Mouse (Mus musculus) neural tube, embryonic 15.5 days (tissue): ENCODE results near the gene Map2k1. TPM values are rescaled to one million over a fixed set of nuclear protein-coding genes. Genes with fewer than 3 reads are reported as not detected.
"Not testable (repeated sequence)": the region's sequence is repeated elsewhere in the genome, so short reads cannot be mapped to it uniquely, and the experiment has no call there.

Experiments used
- ATAC-seq: fragments of 200-750 bp; cut with Nextera tagmentation; 2 replicates; pipeline ENCODE4 v1.8.0; 2017; ENCODE audit warnings: mild to moderate bottlenecking, moderate TSS enrichment, moderate library complexity; ENCODE audit not compliant: low FRiP score
- H3K27ac ChIP-seq: fragments of 300-500 bp; sonication (generic); replicated peaks from 2 replicates; pipeline ENCODE4 v1.5.1; 2015; ENCODE audit warnings: mild to moderate bottlenecking, inconsistent platforms
- H3K27me3 ChIP-seq: fragments of 300-500 bp; sonication (generic); replicated peaks from 2 replicates; pipeline ENCODE4 v1.6.1; 2015; ENCODE audit warnings: inconsistent platforms
- H3K36me3 ChIP-seq: fragments of 300-500 bp; sonication (generic); 2 replicates; pipeline ENCODE4 v1.6.1; 2015; ENCODE audit warnings: inconsistent platforms
- H3K4me1 ChIP-seq: fragments of 300-500 bp; sonication (generic); 2 replicates; pipeline ENCODE4 v1.6.1; 2015; ENCODE audit warnings: inconsistent platforms
- H3K4me2 ChIP-seq: fragments of 300-500 bp; sonication (generic); 2 replicates; pipeline ENCODE4 v1.6.1; 2015; ENCODE audit warnings: inconsistent platforms, mild to moderate bottlenecking, moderate library complexity
- H3K4me3 ChIP-seq: fragments of 300-500 bp; sonication (generic); replicated peaks from 2 replicates; pipeline ENCODE4 v1.5.1; 2015; ENCODE audit warnings: mild to moderate bottlenecking, inconsistent platforms
- H3K9ac ChIP-seq: fragments of 300-500 bp; sonication (generic); replicated peaks from 2 replicates; pipeline ENCODE4 v1.6.1; 2015; ENCODE audit warnings: mild to moderate bottlenecking, inconsistent platforms
- H3K9me3 ChIP-seq: fragments of 300-500 bp; sonication (generic); replicated peaks from 2 replicates; pipeline ENCODE4 v1.6.1; 2016; ENCODE audit warnings: inconsistent platforms
- WGBS: fragments of 180-500 bp; shearing (Covaris S2); methylation state at CpG from one replicate; pipeline ENCODE4 v1.1.7; 2015; ENCODE audit warnings: mixed read lengths; 5-methylcytosine and 5-hydroxymethylcytosine counted together
- polyA plus RNA-seq: library from polyadenylated mRNA; unstranded; fragments of >200 nt; fragmentation: Nextera tagmentation; extraction: Ambion mirVana; gene quantifications from 2 replicates; pipeline ENCODE4 v1.2.1, GENCODE M21; 2015

The Map2k1 gene
- polyA plus RNA-seq, 1 experiment from 2014 or later, result 71.0 TPM

DNA sequence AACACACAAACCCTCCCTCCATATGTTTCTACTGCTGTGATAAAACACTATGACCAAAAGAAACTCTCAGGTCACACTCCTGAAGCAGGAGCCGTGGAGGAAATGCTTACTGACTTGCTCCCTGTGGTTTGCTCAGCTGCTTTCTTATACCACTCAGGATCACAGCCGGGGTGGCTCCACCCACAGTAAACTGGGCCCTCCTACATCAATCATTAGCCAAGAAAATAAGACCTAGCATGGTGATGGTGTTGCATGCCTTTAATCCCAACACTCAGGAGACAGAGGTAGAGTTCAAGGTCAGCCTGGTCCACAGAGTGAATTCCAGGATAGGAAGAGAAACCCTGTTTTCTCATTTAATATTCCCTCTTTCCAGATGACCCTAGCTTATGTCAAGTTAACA is 53.5 kb downstream of the Map2k1 start:
- Histone ChIP-seq H3K27me3 (no peaks in the 10 kb centered on the region), H3K9me3 (no peaks in the 10 kb centered on the region), H3K4me3 (no peak overlapping the region), H3K27ac (no peak overlapping the region), H3K36me3 (peaks cover 23% of the 10 kb centered on the region), H3K4me2 (no peak overlapping the region), H3K9ac (no peak overlapping the region), H3K4me1 (no peaks in the 10 kb centered on the region)
- 75% methylated on average over 2 of the region's 2 CpGs for WGBS
- no peak for ATAC-seq

DNA sequence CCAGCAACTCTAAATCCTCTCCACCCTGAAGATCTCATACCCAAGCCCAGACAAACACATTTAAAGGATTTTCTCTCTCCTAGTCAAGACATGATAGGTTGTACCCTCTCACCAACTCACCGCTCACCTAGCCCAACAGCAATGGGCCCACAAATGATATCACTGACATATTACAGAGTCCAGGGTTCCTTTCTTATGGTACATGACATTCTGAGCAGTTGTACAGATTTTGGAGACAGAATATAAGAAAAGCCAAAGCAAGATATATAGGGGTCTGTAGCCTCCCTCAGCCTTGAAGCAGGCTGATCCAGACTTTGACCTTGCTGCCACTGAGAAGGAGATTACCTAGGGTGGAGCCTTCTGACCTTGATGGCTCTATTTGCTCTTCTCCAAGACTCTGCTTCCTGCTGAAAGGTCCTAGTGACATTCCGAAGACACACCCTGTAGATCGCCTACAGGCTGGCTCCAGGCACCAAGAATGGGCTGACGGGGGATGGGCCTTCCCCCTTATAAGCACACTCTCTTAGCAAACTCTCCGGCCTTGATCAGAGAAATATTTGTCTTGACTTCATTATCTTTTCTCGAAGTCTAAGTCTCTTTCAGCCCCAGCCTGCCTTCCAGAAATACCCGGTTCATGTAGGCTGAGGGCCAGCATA is 54.5 kb downstream of the Map2k1 start:
- H3K27ac ChIP-seq, ATAC-seq, H3K4me3 ChIP-seq, H3K9ac ChIP-seq, H3K4me1 ChIP-seq, H3K27me3 ChIP-seq, H3K4me2 ChIP-seq, H3K9me3 ChIP-seq: not testable (repeated sequence)
- H3K36me3 ChIP-seq, result peaks cover 16% of the 10 kb centered on the region
- 93% methylated on average over 7 of the region's 7 CpGs for WGBS

DNA sequence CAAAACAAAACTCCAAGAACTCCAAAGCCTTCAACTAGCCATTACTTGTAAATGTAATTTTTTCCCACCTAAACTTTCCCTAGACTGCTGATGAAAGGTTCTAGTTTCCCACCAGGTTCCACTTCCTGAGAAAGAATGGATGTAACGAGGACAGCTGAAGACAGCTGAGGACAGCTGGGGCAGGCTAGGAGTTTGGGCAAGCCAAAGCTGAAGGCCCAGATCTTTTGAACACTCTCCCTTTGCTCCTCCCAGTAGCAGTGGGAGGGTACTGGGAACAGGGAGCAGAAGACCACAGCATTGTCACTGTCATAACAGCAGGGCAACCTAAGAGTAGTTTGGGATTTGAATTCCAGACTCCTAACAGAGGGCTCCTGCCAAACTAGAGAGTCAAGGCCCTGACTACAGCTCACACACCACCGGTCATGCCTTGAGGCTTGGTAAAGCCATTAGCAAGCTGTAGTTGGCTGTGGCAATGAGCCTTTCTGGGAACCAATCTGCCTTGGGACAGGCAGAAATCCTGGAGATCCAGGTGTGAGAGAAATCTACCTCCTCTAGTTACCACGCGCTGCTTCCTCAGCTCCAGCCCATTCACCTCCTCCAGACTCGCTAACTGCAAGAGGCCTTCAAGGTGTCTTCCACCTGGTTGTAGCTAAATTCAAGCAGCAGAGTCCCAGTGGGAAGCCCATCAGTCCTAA is 55.2 kb downstream of the Map2k1 start:
- H3K9me3 ChIP-seq, result no peaks in the 10 kb centered on the region
- H3K27ac ChIP-seq, result no peak overlapping the region
- ATAC-seq, result no peak
- H3K4me3 ChIP-seq, result no peak overlapping the region
- 89% methylated on average over 5 of the region's 5 CpGs for WGBS
- H3K36me3 ChIP-seq, result peaks cover 14% of the 10 kb centered on the region
- no peaks in the 10 kb centered on the region for H3K4me1 ChIP-seq
- no peak overlapping the region for H3K9ac ChIP-seq
- H3K27me3 ChIP-seq, result no peaks in the 10 kb centered on the region
- H3K4me2 ChIP-seq, result no peak overlapping the region

DNA sequence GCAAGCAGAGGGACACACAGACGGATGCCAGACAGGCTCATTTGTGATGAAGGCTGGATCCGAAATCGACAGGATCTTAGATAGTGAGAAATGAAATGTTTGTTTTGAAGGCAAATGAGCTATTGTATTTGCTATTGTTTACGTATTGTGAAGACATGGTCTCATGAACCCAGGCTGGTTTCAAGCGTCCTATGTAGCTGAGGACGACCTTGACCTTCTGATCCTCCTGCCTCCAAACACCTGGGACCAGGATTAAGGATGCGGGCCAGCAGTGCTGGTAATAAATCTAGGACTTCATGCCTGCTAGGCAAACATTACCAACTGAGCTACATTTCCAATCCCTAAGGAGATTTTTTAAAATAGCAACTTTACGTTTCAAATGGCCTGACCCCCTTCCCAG is 55.9 kb downstream of the Map2k1 start:
- WGBS, result 77% methylated on average over 8 of the region's 8 CpGs
- Histone ChIP-seq H3K27ac (no peak overlapping the region), H3K4me2 (no peak overlapping the region), H3K4me3 (no peak overlapping the region), H3K4me1 (no peaks in the 10 kb centered on the region), H3K9ac (no peak overlapping the region), H3K36me3 (peaks cover 14% of the 10 kb centered on the region), H3K9me3 (no peaks in the 10 kb centered on the region), H3K27me3 (no peaks in the 10 kb centered on the region)
- no peak for ATAC-seq

DNA sequence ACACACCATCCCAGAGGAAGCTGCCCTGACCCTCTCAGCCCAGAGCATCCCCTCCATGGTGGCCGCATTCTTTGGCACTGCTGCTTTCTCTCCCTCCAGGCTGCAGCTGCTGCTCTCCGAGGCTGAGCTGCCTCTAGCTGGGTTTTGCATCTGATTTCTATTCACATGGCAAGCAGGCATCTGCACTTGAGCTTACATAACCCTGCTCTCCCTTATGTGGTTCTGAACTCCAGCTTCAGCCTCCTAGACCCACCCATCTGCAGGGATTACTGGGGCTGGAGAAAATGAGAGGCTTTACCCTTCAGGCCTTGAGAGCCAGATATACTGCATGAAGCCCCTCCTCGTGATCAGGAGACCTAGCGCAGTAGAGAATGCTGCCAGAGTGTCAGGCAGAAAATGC is 57.9 kb downstream of the Map2k1 start:
- no peak overlapping the region for H3K4me3 ChIP-seq
- H3K27me3 ChIP-seq, result no peaks in the 10 kb centered on the region
- H3K36me3 ChIP-seq, result peaks cover 22% of the 10 kb centered on the region
- H3K9ac ChIP-seq, result no peak overlapping the region
- WGBS, result 76% methylated on average over 4 of the region's 4 CpGs
- no peaks in the 10 kb centered on the region for H3K9me3 ChIP-seq
- no peak overlapping the region for H3K4me2 ChIP-seq
- ATAC-seq, result no peak
- no peak overlapping the region for H3K27ac ChIP-seq
- H3K4me1 ChIP-seq, result no peaks in the 10 kb centered on the region

DNA sequence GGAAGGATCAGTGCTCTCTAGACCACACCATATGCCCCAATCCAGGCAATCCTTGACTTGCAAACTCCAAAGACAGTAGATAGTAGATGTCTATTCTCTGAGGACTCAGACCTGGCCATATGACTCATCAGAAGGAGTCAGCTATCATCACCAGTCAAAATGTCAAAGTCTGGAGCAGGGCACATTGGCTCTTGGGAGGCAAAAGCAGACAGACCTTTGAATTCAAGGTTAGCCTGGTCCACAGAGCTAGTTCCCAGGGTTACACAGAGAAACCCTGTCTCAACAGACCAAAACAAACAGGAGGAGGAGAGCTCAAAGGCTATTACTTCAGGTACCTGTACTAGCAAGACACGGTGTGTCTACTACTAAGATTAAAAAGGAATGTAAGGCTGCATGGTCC is 59.6 kb downstream of the Map2k1 start:
- H3K4me3 ChIP-seq, result no peak overlapping the region
- no peaks in the 10 kb centered on the region for H3K4me1 ChIP-seq
- H3K9me3 ChIP-seq, result no peaks in the 10 kb centered on the region
- ATAC-seq, result no peak
- H3K9ac ChIP-seq, result no peak overlapping the region
- H3K27me3 ChIP-seq, result no peaks in the 10 kb centered on the region
- H3K4me2 ChIP-seq, result no peak overlapping the region
- no peak overlapping the region for H3K27ac ChIP-seq
- WGBS, result 100% methylated on average over 1 of the region's 1 CpGs
- peaks cover 31% of the 10 kb centered on the region for H3K36me3 ChIP-seq

DNA sequence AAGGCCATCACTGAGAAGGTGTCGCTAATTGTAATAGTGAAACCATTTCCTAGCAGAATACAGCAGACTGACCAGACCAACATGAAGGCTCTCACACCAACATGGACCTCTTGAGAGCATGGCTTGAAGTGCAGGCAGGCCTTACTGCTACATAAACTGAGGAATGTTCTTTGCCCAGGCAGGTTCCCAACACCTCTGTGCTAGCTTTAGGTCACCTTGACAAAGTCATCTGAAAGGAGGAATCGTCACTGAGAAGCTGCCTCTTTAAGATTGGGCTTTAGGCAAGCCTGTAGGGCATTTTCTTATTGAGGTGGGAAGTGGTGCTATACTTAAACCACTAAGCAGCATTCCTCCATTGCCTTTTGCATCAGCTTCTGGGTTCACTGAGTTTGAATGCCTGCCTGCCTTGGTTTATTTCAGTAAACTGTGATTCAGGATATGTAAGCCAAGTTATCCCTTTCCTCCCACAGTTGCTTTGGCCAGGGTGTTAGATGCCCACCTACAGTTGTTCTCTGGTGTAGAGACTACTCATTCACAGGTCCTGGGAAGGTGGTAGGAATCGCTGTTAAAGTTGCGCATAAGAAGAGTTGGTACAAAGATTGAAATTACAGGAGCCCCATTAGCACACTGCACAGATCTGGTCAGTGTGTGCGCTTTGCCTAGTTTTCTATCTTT is 69.1 kb downstream of the Map2k1 start:
- Histone ChIP-seq H3K9ac (no peak overlapping the region), H3K4me2 (no peak overlapping the region), H3K4me3 (no peak overlapping the region), H3K4me1 (peaks cover 11% of the 10 kb centered on the region), H3K27ac (no peak overlapping the region), H3K36me3 (peaks cover 63% of the 10 kb centered on the region), H3K27me3 (no peaks in the 10 kb centered on the region), H3K9me3 (no peaks in the 10 kb centered on the region)
- 95% methylated on average over 5 of the region's 5 CpGs for WGBS
- ATAC-seq, result no peak

DNA sequence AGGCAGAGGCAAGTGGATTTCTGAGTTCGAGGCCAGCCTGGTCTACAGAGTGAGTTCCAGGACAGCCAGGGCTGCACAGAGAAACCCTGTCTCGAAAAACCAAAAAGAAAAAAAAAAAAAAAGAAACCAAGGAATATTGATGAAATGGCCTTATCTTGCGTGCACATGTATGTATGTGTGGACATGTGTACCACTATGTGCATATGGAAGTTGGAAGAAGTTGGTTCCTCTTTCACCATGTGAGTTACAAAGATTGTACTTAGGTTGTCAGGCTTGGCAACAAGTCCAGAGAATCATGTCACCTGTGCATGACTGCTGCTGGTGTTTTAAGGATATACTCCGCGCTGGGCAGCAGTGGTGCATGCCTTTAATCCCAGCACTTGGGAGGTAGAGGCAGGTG is 70.1 kb downstream of the Map2k1 start:
- H3K27ac ChIP-seq, H3K4me2 ChIP-seq, H3K4me3 ChIP-seq, H3K9ac ChIP-seq, H3K9me3 ChIP-seq, H3K27me3 ChIP-seq, ATAC-seq: not testable (repeated sequence)
- H3K4me1 ChIP-seq, result peaks cover 15% of the 10 kb centered on the region
- 94% methylated on average over 5 of the region's 5 CpGs for WGBS
- H3K36me3 ChIP-seq, result peaks cover 63% of the 10 kb centered on the region

DNA sequence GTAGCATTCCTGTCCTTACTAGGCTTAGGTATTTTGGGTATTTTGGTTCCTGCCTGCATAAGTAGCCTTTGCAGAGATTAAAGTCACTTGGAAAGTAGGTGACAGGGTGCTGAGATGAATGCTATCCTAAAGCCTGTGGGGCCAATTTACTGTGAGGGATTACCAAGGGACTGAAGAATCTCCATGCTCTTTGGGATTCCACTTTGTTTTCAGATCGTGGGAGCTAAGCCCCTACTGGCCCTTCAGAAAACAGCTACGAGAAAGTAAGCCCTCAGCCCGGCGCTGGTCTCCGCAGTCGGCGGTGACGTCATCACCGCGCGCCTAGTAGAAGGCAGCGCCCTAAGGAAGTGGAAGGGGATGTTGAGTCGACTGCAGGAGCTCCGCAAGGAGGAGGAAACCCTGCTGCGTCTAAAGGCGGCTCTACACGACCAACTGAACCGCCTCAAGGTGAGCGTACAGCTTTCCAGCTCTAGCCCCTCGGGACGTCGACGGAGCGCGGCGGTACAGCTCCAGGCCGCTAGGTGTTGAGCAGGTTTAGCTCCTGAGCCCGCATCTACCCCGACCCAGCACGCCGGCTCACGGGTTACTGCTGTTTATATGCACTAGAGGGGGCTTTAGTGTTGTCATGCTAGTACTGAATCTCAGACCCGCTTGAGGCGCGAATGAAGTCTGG is 74.3 kb downstream of the Map2k1 start, which contains the start of gene Snapc5:
TSS of gene Snapc5 (plus strand) at position 301 of the 673 bp plus-strand sequence.
- Histone ChIP-seq H3K27ac (peak within 1 kb of the TSS; percentile 87), H3K36me3 (peaks cover 65% of the 10 kb centered on the region), H3K4me1 (peaks cover 27% of the 10 kb centered on the region), H3K27me3 (no peaks in the 10 kb centered on the region), H3K9ac (peak within 1 kb of the TSS; percentile 70), H3K4me2 (peak within 1 kb of the TSS; percentile 64), H3K9me3 (no peaks in the 10 kb centered on the region), H3K4me3 (peak within 1 kb of the TSS; percentile 71)
- peak; percentile 91 for ATAC-seq
- under 1% methylated on average over 35 of the region's 35 CpGs for WGBS

DNA sequence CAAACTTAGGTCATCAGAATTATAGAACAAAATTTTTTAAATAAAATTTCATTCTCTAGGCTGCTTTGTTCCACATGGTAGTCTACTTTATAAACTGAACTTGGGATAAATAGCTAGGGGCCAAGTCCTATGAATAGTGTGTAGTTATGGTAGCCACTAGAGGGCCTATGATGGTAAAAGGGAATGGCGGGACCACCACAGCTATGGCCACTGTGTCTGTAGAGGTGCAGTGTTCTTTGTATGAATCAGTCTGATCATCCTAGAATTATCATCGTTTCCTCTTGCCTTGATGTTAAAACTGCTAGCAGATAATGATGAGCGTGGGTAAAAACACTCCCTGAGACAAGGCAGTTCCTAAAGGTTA is 74.8 kb downstream of the Map2k1 start:
- Histone ChIP-seq H3K27ac (peak overlapping the region; percentile 87), H3K9ac (peak overlapping the region; percentile 70; the same call in 1 of the 2 replicates), H3K4me3 (peak overlapping the region; percentile 71), H3K9me3 (no peaks in the 10 kb centered on the region), H3K4me2 (peak overlapping the region; percentile 64), H3K27me3 (no peaks in the 10 kb centered on the region), H3K4me1 (peaks cover 30% of the 10 kb centered on the region), H3K36me3 (peaks cover 62% of the 10 kb centered on the region)
- 35% methylated on average over 3 of the region's 3 CpGs for WGBS
- ATAC-seq, result peak; percentile 55; the same call in 1 of the 2 replicates

DNA sequence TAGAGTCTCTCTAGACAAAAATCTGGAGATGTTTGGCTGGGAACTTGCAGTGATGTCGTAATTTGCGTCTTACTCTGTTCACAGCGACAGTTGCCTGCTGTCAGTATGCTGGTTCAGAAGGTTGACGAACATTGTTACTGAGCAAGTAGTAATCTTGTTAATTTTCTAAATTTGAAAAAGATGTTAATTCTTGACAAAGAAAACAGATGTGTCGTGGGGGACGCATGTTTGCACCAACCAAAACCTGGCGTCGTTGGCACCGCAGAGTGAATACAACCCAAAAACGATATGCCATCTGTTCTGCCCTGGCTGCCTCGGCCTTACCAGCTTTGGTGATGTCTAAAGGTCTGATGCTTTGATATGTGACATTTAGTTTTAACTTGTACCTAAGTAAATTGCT is 78.1 kb downstream of the Map2k1 start:
- 90% methylated on average over 11 of the region's 11 CpGs for WGBS
- no peak for ATAC-seq
- Histone ChIP-seq H3K4me3 (no peak overlapping the region), H3K4me1 (peaks cover 36% of the 10 kb centered on the region), H3K9me3 (no peaks in the 10 kb centered on the region), H3K27ac (no peak overlapping the region), H3K9ac (no peak overlapping the region), H3K27me3 (no peaks in the 10 kb centered on the region), H3K4me2 (0 out of 2 replicates have a peak overlapping the region, but pooled peaks have one; percentile 91), H3K36me3 (peaks cover 39% of the 10 kb centered on the region)
